Mouse (Mus musculus): ENCODE data around the gene Tmem145.

The Tmem145 gene

DNA sequence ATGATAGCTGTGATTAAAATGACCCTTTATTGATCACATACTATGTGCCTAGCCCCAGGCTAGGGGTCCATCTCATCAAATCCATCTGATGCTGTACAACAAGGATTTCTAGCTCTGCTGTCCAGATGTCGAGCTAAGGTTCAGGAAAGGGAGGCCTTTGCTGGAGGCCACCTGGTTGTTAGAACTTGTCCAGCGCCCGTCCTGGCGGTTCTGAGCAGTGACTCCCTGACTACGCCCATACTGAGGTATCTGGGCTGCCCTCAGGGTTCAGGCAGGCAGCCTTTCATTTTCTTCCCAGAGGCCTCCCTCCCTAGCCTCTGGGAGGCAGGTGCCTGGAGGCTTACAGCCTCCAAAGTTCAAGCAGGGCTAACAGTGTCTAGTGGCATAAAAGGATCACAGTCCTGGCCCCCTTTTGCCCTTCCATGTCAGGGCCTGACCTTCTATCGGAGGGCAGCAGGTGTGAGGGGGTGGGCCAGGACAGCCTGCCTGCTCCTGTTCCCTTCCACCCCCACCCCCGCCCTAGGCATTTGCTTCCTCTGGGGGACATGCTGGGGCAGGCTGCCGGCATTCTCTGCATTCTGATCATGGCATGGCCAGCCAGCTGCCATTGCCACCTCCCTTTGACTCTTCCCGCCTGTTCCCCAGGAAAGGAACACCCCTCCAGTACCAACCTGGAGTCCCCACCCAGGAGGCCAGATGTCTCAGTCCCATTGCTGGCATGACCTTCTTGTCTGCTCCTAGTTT lies 30.2 kb upstream of the Tmem145 start:
- no peak for DNase-seq (ENCODE audit: low spot score)

DNA sequence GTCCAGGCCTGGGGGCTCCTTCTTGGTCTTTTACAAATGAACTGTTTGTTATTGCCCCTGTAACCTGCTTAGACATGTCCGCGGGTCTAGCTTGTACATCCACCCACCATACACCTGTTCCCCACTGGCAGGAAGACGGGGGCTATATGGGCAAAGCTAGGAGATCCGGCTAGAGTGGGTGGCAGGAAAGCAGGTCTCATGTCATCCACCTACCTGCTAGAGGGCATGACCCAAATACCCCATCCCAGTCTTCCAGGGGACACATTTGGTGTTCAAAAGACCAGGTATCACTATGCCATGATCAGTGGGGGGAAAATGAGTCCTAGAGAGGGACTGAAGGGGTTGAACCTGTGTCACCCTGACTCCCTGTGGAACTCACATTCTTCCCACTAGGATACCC lies 28.5 kb upstream of the Tmem145 start:
- no peak for DNase-seq (ENCODE audit: low spot score)

DNA sequence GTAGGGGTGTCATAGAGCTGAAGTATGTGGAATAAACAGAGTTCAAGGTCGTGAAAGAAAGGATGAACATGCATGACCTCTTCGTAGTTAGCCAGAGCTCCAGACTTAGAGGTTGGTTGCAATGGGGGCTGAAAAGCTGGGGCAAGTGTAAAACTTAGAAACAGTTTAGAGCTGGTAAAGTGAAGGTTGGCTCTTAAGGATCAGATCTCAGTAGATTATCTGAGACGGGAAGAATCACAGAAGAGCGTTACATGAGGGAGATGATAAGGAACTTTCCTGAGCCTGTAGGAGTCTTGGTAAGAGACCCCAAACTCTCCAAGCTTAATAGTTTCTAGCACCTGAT lies 27.9 kb upstream of the Tmem145 start:
- DNase-seq (ENCODE audit: low spot score) = no peak

DNA sequence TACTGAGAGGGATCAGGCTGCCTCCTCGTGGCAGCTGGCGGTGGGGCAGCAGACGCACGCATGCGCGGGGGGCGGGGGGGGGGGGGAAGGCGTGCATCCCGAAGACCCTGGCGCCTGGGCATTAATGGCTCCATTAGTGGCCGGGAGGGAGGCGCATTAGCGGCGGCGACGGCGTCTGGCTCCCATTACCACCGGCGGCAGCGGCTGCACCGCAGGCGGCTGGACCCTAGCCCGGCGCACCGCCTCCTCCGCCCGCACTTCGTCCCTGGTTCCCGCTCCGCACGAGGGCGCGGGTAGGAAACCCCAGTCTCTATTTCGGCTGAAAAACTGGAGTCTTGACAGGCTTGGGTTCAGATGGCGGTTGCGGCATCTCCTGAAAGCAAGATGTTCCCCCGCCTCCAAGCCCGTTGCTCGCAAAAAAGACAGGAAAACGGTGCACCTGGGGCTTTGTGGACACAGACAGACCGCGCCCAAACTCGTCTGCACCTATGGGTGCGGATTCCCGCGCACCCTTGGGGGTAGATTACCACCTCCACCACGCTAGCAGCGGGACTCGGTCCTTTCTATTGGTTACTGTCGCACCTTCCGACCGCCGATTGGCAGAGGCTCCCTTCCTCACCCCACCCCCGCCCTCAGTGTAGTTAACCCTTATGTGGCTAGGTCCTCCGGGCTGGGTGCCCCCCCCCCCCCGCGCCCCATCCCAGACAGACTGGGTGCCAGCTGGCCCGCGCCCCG lies 27.4 kb upstream of the Tmem145 start:
- DNase-seq (ENCODE audit: low spot score) = peak; percentile 80

DNA sequence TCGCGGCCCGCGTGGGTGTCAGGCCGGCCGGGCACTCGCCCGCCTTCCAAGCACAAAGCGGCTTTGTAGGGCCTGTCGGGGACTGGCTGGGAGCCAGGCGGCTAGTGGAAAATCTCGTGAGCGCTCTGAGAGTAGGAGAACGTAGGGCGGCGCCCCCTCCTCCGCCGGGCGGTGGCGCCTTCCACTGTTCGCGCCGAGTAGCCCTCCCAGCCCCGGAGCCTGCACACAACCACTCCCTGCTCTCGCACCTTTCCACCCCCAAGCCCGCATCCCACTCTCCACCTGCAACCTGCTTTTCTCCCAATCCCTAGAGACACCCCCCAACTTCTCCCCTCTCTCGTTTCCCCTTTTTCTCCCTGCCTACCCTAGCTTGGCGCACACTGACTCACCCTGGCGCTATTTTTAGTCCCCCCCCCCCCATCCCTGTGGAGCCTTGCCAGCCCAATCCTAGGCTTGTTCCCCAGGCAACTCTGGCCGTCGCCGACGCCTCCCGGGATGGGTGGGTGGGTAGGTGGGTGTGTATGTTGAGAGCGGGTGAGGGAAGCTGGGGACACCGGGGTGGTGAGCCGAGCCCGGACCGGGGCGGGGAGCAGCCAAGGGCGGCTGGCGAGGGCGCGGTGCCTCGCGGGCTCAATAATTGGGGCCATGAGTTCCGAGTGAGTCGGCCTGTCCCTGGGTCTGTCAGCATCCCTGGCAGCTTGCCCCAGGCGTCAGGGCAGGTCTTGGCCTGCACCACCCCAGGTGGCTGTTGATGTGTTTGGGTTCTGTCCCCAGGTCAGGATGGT lies 26.6 kb upstream of the Tmem145 start:
- DNase-seq (ENCODE audit: low spot score) = peak; percentile 83

DNA sequence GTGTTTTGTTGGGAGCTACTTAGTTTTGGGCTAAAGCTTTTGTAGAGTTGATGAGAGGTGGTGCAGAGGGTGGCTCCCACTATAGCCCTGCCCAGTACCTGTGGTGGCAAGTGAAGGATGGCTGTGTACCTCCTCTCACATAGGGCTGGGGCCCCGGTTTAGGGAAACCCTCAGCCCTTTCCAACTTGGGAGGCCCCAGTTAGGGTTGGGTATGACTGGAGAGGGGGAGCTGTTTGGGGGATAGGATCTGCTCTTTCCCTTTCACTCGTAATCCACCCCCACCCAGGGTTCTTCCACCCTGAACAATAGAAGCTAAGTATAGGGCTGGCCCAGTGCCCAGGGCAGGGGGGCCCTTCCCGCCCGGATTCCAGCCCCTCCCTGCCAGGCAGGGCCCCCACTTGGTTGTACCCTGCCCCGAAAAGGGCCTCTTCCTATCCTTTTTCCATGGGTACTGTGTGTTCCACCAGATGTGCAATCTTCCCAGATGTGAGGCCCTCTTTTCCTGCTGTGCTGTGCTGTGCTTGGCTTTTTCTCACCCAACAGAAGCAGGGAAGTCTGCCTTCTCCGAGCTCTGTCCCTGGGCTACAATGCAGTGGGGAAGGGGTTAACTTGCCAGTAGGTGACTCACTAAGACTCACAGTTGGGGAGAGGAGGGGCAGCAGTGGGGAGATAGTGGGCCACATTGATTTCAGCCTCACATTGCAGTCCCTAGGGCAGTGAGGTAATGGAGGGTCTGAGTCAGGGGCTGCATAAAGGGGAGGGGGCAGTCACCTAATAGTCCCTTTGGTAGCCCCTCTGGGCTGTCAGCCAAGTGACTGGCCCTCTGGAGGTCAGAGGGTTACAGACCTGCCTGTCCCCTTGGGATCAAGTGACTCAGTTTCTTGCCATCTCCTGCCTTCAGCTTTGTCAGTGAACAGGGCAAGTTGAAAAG lies 25.8 kb upstream of the Tmem145 start:
- no peak for DNase-seq (ENCODE audit: low spot score)

DNA sequence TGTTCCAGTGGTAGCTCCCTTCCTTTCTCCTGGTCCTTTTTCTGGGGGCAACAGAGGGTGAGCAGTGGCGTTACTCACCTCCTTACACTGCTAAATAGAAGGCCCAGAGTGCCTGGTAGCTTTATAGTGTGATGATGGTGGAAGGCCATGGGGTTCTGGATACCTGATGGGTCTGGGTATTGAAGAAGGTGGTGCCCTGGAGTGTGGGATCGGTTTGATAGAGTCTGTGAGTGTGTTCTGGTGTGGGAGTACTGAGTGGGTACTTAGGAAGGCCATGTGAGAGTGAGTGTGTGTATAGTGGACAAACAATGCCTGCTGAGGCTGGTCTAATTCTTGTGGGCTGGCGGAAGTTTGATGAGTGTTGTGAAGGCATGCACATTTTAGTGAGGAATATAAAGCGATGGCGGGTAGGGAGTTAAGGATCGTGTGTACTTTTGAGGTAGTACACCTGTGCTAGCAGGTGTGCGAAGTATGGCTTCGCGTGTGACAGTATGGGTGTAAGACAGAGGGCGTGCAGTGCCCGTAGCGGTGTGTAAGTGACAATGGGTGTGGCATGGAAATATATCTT lies 24.7 kb upstream of the Tmem145 start:
- DNase-seq (ENCODE audit: low spot score) = no peak

DNA sequence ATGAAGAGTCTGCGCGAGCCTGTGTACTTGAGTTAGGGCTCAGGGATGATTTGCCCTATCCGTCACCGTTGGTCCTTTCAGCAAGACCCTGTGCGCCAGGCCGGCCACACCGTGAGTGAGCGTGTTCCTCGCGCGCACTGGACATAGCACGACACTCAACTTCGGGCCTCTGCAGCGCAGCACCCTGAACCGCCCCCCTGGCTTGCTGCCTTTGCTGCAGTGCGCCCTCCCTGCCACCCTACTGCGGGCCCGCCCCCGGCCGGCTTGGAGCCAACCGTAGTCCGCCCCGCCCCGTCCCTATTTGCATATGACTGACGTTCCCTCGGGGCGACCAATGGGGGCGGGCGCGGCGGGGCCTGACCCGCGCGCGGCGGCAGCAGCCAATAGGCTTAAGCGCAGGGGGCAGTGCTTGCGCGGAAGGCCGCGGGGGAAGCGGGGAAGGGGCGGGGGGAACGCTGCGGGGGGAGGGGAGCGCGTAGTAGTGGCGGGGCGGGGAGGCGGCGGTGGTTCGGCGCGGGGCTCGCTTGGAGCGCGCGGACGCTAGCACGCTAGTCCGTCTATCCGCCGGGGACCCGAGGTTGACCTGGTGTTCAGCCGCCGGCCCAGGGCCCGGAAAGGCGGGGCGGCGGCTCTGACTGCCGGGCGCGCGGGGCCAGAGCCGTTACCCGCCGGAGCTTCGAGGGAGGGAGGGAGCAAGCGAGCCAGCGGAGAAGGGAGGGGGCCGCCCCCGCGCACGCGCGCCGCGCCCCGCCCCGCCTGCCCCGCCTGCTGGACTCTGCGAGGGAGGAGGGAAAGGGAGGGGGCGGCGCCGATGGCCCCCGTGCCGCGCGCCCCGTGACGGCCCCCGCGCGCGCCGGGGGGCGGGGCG lies 23.9 kb upstream of the Tmem145 start:
- DNase-seq (ENCODE audit: low spot score) = peak; percentile 94

DNA sequence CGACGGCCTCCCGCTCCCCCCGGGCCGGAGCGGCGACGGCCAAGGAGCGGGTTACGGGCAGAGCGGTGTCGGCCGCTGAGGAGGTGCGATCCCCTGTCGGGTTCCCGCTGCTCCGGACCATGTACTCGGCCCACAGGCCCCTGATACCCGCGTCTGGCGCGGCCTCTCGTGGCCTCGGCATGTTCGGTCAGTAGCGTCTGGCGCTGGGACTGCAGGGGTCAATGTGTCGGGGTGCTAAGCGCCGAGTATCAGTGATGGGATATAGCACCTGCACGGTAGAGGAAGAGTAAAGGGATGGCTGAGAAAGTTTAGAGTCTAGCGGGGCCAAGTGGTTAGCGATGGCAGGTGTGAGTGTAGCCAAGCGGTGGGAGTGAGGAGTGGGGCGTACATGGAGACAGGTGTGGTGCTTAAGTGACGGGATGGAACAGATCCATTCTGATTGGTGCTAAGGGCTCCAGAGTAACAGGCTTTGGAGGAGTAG lies 23.1 kb upstream of the Tmem145 start:
- no peak for DNase-seq (ENCODE audit: low spot score)

DNA sequence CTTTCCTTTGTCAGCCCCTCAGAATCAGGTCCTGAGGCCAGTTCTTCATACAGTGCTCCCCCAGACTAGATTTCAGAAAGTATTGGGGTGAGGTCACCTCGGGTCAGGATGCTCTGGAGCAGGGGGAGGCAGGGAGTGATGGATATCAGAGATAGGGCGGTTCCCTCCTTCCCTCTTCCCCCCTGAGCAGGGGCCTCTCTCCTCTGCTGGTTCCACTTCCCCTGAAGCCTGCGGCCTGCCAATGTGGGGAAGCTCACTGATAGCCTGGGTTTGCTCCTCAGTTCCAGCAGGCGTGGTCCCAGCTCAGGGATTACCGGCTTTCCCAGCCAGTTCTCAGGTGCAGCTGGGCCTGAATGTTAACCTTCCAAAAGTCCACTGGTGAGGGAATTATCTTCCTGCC lies 22.3 kb upstream of the Tmem145 start:
- DNase-seq (ENCODE audit: low spot score) = no peak

DNA sequence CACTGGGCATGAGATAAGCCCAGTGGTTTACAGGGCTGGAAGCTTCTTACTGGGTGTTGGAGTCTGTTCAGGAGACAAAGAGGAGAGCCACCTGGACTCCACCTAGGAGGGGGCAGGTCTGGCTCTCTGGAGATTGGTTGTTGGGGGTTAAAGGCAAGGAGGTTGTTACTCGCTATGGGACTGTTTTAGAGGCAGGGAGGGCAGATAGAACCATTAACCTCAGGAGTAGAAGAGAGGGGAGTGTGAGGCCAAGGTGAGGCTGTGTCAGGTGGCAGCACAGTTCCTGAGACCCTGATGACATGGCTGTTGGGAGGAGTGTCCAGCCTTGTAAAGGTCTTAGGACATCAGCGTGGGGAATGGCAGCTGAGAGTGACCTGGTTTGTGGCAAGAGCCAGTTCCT lies 21.7 kb upstream of the Tmem145 start:
- DNase-seq (ENCODE audit: low spot score) = no peak

DNA sequence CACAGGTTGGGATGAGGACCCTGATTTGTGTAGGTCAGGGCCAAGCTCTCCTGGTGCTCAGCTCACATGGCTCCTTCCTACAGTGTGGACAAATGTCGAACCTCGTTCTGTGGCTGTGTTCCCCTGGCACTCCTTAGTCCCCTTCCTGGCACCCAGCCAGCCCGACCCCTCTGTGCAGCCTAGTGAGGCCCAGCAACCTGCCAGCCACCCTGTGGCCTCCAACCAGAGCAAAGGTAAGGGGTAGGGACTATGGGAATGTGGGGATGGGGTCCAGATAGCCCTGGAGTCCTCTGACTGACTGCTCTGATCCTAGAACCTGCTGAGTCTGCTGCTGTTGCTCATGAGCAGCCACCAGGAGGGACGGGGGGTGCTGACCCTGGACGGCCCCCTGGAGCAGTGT lies 21.1 kb upstream of the Tmem145 start:
- no peak for DNase-seq (ENCODE audit: low spot score)

DNA sequence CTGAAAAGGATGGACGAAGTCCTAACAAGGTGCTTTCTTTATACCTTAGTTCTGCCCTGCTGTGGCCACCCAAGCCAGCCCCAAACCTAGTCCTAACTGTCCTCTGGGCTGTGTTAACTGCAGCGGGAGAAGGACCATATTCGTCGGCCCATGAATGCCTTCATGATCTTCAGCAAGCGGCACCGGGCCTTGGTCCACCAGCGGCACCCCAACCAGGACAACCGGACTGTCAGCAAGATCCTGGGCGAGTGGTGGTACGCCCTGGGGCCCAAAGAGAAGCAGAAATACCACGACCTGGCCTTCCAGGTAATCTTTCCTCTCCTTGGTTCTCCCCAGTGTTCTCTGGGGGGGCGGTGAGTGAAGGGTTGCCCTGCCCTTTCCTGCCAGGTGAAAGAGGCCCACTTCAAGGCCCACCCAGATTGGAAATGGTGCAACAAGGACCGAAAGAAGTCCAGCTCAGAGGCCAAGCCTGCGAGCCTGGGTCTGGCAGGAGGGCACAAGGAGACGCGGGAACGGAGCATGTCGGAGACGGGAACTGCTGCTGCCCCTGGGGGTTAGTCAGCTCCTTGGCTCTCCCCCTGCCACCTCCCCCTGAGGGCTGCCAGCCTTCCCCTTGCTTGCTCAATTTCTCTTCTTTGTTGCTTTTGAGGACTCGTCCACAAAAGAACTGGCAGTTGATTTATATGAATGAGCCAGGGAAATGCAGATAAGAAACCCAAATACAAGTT lies 20.2 kb upstream of the Tmem145 start:
- DNase-seq (ENCODE audit: low spot score) = no peak

DNA sequence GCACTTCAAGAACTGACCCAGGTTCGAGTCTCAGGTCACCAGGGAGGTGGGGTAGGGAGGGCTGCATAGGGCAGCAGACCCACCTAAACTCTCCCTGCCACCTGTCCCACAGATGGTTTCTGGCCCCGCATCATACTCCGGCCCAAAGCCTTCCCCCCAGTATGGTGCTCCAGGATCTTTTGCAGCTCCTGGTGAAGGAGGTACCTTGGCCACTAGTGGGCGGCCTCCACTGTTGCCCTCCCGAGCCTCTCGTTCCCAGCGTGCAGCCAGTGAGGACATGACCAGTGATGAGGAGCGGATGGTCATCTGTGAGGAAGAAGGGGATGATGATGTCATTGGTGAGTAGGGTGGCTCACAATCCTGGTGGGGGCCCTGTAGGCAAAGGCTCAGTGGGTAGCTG lies 18.9 kb upstream of the Tmem145 start:
- DNase-seq (ENCODE audit: low spot score) = no peak

DNA sequence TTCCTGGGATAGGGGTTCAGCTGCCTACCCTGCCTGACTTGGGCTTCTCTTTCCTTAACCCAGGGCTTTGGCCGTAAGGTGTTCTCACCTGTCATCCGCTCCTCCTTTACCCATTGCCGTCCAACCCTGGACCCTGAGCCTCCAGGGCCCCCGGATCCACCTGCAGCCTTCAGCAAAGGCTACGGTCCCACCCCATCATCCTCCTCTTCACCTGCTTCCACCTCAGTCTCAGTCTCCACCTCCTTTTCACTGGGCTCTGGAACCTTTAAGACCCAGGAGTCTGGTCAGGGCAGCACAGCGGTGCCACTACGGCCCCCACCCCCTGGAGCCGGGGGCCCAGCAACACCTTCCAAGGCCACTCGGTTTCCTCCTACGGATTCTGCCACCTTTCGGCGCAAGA lies 17.9 kb upstream of the Tmem145 start:
- no peak for DNase-seq (ENCODE audit: low spot score)

DNA sequence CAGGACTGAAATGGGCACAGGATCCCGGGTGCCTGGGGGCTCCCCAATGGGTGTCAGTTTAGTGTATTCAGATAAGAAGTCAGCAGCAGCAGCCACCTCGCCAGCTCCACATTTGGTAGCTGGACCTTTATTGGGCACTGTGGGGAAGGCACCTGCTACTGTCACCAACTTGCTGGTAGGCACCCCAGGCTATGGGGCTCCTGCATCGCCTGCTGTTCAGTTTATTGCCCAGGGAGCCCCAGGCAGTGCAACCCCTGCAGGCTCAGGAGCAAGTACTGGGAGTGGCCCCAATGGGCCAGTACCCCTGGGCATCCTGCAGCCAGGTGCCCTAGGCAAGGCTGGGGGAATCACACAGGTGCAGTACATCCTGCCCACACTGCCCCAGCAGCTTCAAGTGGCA lies 17.2 kb upstream of the Tmem145 start:
- DNase-seq (ENCODE audit: low spot score) = no peak

DNA sequence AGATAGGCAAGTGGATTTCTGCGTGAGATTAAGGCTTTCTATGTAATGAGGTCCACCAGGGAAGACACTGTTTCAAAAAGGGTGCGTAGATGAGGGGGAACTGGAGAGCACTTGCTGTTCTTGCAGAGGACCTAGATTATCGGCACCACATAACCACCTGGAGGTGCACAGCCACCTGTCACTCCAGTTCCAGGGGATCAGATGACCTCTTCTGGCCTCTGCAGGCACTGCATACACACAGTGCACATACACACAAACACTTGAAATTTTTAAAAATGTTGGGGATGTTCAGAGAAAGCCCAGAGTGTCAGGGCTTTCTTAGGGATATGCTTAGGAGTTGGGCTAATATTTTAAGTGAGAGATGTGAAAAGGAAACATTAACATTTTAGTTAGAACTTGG lies 16.0 kb upstream of the Tmem145 start:
- no peak for DNase-seq (ENCODE audit: low spot score)

DNA sequence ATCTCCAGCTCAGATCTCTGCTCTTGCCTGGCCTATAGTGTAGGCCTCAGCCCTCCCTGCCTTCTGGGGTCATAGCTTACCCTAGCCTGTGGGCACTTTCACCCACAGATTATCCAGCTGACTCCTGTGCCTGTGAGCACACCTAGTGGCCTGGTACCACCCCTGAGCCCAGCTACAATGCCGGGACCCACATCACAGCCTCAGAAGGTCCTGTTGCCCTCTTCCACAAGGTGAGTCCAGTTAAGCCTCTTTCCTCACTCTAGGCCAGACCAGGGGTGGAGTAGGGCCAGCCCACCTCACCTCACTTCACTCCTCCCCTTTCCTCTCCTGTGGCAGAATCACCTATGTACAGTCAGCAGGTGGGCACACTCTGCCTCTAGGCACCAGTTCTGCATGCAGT lies 15.4 kb upstream of the Tmem145 start:
- no peak for DNase-seq (ENCODE audit: low spot score)

DNA sequence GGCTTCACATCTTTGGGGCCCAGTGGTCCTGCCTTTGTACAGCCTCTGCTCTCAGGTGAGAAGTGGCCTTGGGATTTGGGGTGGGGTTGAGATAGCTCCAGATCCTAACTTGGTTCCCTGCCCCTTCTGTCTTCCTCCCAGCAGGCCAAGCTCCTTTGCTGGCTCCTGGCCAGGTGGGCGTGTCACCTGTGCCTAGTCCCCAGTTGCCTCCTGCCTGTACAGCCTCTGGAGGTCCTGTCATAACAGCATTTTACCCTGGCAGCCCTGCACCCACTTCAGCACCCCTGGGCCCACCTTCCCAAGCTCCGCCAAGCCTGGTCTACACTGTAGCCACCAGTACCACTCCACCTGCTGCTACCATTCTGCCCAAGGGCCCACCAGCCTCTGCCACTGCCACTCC lies 15.0 kb upstream of the Tmem145 start:
- no peak for DNase-seq (ENCODE audit: low spot score)

DNA sequence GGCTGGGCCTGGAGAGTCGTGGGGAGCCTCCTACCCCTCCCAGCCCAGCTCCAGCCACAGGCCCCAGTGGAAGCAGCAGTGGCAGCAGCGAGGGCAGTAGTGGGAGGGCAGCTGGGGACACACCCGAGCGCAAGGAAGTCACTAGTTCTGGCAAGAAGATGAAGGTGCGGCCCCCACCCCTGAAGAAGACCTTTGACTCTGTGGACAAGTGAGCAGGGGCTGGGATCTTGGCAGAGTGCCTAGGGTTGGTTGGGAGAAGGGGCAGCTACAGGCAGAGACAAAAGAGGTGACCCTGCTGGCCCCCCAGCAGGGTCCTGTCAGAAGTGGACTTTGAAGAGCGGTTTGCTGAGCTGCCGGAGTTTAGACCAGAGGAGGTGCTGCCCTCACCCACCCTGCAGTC lies 13.8 kb upstream of the Tmem145 start:
- DNase-seq (ENCODE audit: low spot score) = no peak

Data from ovary, postnatal 10 days (tissue).